Mouse (Mus musculus): ENCODE measurements around the gene Stard13. TPM values are rescaled to one million over a fixed set of nuclear protein-coding genes. Genes with fewer than 3 reads are reported as not detected.

Gene Stard13
- polyA plus RNA-seq, 3 experiments from 2014 or later, result 0.30 TPM; not detected in 2

DNA sequence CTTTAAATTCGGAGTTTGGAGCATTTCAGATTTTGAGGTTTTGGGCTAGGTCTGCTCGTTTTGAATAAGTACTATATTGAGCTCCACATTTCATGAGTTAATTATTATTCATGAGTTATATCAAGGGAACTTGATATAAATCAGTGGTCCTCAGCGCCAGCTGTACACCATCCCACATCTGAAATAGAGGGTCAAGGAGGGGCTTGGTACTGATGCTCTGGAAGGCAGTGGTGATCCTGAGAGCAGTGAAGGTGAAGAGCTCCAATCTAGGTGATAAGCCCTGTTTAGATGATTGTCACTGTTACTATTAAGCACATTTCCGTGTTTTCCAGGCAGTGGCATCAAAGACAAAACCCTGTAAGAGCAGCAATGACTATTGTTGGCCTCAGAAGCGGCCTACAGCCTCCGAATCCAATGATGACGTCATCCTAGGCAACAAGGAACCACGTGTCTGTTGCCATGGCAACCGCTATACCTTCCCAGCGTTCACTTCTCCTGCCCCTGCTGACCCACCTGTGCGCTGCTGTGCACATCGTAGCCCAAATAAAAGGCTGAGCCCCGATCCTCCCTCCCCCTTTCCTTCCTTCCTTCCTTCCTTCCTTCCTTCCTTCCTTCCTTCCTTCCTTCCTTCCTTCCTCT is 5.2 kb downstream of the Stard13 start:
- ATAC-seq, result no peak

DNA sequence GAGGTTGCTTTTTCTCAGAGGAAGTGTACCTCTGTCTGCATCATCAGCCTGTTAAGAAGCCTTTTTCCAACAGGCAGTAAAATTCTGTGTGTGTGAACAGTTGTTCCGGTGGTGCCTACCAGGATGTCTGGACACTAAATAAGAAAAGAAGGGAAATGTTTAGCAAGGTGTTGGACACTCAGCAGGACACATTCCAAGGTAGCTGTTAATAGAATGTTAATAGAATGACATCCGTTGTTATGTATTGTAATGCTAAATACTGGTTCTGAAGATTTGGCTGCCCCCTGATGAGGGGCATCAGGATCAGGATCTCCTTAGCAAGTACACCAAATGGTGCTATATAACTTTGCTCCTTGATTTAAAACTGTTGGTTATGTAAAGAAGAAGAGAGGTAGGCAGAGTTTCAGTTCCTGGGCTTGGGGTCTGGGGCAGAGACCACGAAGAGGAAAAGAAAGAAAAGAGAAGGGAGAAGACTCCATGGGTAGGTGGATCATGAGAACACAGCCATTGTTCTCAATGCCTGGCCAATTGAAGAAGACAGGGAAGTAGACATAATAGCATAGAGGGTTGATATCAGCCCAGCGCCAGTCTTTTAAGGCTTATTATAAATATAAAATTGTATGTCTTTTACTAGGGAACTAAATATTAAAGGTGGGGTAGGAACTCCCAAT is 9.8 kb downstream of the Stard13 start:
- ATAC-seq, result no peak

DNA sequence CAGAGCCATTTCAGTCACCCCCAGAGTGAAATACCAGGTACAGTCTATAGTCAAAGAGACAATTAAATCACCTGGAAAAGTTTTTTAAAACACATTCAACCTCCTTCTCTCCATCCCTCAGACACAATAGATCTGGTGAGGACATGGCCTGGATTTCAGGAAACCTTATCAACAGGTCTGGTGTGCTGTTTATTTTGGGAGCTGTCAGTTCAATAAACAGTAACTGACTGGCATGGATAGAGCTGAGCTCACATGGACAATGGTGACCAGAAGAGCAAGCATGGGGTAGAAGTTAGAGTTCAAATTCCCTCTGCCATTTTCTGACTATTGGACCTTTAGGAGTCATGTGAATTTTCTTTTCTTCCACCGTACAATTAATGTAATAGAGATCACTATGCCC is 10.8 kb downstream of the Stard13 start:
- ATAC-seq, result no peak

DNA sequence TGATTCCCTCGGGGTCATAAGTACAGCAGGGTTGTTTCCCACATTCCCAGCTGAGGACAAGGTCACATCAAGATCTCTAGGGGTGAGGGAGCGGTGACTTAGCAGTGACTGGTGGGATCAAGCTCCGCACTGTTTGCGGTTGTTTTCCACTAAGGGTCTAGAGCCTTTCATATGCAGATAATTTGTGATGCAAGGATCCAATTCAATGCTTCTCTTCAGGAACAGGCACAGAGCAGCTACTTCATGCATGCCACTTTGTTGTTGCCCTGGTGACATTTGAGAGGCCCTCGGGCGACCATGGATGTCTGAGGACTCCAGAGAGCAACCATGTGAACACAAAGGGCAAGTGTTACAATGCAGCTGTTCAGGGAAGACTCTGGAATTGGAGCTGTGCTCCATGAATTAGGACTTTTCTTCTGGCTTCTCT is 14.9 kb downstream of the Stard13 start:
- ATAC-seq, result no peak

DNA sequence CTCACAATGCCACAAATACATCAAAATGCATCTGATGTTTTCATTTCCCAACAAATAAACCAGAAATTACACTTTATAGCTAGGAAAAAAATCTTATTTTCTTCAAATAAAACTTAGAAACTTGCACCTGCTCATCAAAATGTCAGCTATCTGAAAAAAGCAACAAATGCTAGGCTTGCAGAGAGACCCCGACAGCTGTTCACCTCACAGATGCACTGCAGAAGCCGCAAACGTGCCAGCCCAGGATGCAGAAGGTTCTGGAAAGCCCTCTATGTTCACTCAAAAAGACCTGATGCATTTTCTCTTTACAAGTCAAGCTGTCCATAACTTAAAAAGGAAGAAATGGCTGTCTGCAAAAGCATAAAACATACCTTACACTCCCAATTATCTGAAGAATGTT is 20.5 kb downstream of the Stard13 start:
- ATAC-seq, result no peak

DNA sequence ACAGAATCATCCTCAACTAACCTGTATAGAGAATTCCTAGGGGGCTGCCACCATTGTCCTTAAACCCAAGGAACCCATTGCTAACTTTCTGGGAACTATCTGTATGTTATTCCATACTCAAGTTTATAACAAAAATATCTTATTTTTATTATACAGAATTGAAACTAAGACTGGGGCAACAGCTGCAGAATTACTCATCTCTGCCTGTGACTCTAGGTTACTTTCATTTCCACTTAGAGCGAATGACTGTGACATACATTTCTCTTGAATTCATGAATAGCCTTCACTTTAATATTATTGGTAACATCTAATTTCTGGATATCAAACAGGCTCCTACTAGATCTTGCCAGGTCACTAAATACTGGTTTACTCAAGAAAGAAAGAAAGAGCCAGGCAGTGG is 22.8 kb downstream of the Stard13 start:
- no peak for ATAC-seq

DNA sequence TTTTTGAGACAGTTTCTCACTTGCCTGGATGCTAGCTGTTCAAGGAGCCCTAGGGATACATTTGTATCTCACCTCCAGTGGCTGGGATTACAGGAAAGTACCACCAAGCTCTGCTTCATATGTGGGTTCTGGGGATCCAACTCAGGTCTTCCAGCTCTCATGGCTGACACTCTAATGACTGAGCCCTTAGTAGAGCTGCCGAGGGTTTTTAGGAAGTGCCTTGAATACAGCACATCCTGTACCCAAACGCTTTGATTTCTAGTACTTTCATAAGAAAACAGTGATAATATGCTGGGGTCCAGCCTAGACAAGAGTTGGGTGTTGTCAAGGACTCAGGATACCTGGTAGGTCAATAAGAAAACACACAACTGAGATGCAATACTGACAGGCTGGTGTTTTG is 23.6 kb downstream of the Stard13 start:
- no peak for ATAC-seq

DNA sequence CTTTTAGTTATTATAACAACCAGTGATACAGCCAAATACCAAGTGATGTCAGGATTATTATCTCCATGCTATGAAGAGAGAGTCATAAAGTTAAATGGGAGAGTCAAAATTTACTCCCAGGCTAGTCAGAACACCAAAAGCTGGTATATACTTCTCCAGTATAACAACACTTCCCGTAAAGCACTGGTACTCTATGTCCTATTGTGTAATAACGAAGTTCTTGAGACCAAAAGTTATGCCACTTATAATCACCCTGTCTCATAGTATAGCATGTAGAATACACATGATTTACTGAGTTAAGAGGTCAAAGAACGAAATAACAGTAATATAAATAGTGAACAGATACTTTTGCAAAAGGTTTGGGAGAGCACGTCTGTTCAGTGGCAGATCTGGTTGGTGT is 28.6 kb downstream of the Stard13 start:
- no peak for ATAC-seq

DNA sequence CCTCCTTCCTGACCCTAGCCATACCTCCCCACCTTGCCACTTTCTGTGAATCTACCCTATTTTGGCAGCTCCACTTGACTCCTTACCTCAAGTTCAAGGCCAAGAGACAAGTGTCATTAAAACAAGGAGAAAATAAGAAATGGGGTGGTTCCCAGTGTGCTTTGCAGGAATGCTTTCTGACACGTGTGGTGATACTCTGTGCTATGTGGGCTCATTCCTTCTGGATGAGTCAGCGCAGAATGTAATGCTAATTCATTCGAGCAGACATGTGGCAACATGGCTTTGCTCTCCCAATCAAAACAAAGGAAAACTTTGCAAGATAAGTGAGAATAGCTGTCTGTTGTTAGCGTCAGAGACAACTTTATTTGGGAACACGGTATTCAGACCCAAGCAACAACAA is 30.7 kb downstream of the Stard13 start:
- no peak for ATAC-seq

DNA sequence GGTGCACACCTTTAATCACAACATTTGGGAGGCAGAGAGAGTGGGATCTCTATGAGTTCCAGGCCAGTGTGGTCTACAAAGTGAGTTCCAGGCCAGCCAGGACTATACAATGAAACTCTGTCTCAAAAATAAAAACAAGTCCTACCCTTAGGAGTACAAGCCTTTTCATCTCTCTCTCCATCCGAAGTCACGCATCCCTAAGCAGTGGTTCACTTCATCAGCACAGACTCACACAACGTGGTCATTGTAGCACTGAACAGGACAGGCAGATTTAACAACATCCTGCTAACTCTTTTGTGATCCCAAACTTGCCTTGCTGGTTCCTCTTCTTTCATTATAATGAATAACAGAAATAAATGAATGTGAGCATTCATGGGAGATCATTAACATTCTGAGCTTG is 32.4 kb downstream of the Stard13 start:
- no peak for ATAC-seq

DNA sequence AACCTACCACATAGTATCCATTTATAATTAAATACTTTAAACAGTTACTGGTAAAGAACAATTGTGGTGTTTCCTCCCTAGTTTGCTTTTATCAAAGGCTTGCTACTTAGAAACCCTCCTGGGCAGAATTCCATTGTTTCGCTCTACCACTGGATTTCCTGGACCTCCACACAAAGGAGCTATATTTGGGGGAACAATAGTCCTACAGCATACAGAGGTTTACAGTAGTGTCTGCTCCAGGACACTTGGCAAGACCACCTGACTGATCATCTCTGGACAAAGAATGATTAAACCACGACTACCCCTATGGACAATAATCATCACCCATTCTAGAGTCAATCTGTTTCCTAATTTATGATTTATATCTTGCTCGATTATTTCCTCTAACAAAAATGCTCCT is 34.4 kb downstream of the Stard13 start:
- no peak for ATAC-seq

DNA sequence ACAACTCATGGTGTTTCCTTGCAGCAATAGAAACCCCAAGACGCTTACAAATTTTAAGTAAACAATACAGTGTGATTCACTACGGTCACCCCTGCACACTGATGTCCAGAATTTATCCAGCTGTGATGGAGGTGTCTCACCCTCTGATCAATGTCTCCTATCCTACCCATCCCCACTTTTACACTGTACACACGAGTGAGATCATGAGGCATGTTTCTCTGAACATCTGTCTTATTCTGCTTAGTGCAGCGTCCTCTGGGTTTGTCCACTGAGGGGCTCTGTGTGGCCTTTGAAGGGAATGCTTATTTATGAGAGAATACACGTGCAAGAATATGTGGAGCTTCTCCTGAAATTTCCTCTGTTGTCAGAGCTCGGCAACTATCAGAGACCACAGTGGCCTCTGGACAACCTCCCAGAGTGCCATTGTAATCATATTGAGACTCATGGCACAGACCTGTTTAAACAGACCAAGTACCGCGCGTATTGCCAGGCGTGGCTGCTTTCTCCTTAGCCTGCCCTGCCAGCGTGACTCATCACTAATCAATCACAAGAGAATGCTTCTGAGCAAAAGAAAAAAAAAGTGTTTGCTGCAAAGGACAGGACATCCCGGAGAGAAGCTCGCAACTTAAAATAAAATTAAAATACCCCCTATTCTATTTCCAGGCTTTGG is 36.9 kb downstream of the Stard13 start:
- ATAC-seq, result no peak

DNA sequence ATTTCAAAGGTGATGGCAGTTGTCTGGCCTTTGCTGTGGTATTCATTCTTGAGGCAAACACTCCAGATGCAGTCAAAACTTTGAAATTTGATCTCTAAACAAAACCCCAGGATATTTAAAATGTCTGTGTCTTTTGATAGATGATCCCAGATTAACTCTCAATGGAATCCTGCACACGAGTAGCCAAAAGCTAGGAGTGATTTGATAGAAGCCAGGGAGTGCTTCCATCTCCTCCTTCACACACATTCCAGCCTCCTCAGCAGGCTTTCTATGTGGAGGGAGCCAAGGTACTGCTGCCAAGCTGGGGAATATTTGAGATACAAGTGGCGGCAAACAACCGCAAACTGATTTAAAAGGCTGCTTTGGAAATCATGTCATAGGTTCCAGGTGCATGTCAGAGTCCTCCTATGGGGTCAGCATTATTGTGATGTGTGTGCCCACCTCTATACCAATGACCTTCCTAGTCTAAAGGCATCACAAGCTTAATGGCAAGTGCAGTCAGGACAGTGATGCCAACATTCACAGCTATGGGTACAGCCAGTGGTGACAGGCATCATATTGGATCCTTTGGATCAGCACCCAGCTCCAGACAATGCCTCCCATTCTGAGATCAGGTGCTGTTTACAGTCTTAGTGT is 39.6 kb downstream of the Stard13 start:
- no peak for ATAC-seq

DNA sequence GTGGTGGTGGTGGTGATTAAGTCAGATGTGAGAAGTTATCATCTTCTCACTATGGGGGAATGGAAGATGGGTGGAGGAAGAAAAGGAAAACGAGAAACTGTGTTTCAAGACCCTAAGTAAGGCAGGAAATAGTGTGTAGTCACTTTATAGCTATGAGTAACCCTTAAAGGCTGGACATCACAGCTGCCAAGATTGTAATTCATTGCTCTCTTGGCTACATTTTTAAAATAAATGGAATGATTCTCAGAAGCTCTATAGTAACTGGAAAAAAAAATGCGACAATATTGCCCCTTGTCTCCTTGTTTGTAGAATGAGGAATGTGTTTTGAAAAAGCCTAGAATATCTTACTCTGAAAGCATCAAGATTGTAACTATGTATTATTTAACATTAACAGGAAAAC is 41.4 kb downstream of the Stard13 start:
- ATAC-seq, result no peak

DNA sequence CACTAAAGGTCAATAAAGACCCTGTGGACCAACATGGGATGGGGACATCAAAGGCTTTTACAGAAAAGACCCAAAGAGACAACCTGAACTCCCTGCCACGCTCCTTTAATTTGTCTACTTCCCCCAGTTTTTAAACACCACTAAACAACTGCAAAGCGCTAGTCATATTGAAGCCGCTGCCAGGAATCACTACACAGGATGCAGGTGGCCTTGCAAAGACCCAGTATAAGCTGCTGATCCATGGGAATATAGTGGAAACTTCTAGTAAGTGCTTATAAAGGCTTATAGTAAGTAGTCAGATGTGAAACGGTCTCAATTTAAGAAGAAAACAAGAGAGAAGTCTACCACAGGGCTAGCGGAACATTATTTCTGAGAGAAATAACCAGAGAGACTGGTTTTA is 42.9 kb downstream of the Stard13 start:
- no peak for ATAC-seq

DNA sequence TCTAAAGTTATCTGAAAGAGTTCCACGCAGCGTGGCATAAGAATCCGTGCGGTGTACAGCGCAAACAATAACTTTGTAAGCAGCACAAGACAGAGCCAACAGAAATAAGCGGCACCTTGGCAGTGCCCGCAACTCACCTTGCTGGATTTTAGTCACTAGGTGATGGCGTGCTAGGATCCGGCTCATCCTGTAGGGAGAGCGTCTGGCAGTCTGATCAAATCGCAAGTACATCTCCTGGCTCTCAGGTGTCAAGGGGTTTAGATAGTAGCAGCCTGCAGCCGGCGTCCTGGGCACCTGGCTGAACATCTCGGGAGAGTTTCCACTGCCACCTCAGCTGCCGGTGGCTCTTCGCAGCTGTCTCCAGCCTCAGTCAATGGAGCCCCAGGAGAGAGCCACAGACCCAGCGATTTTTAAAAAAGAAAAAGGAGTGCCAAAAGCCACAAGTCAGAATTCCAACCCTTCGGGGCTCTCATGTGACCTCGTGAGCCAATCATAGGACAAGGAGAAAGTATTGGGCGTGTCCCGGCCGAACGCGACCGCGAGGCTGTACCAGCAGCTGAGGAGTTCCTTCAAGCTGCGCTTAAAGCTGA is 43.8 kb downstream of the Stard13 start:
- no peak for ATAC-seq

DNA sequence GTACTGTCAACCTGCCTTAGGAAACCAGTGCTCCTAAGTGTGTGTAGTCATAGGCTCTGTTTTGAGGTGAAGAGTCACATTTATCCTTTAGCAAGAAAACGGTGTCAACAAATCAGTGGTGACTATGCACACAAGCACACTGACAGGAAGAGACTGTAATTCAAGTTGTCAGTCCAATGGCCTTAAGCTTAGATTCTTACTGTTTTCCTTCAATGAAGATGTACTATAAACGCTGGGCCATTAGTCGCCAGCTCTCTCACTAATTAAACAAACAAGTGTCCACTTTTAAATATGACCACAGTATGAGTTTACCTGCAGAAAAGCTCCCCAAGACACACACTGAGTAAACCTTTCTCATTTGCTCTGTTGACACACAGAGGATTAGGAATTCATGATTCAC is 44.3 kb downstream of the Stard13 start:
- no peak for ATAC-seq

DNA sequence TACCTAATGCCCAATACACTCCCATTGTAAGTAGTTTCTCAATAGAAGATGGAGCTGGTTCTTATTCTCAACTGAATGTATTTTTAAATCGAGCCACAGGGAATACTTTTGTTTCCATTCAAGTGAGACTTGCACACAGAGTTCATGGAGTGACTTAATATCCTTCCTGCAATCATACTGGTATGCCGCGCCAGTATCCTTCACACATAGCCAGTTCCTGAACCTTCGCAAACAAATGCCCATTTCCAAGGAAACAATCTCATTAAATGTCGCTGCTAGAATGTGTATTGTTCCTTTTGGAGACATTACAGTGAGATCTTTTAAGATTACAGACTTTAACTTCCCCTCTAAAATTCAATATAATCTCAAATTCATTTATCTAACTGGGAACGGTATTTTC is 45.0 kb downstream of the Stard13 start:
- no peak for ATAC-seq

DNA sequence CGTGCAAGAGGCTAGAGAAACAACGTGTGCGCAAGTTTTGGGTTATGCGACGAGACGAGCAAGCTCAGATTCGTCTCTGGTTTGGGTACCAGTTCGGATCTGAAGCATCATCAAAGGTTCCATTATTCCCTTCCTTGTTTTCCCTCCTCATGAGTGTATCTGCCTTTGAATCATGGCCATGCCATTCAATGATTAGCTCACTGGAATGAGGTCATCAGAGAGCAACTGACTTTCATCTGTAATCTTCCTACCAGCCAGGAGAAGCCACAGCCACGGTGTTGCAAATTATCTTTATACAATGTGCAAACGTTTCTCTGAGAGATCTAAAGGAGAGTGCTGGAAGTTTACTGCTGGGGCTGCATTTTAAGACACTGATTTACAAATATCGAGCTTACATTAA is 46.3 kb downstream of the Stard13 start:
- ATAC-seq, result no peak

DNA sequence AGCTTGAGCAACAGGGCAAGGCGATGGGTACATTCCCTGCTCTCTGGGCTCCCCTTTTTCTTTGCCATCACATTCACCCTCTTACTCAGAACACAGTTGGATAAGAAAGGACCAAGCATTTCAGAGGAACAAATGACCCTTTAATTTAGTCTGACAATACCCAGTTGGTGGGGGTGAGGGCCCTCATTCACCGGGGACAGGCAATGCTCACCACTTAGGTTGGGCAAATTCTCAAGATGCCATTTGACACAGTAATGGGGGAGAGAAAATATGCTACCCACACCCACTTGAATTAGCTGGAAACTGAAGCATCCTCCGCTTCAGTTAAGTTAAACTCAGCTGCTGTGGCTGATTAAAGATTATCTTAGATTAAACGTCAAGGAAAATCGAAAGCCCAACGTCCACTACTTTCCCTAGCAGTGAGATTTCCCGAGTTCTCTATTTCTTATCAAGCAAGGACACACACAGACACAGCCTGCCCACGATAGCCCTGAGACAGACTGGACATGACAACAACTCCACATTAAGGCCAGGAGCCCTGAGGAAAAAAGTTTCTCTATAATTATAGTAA is 48.3 kb downstream of the Stard13 start:
- no peak for ATAC-seq

DNA sequence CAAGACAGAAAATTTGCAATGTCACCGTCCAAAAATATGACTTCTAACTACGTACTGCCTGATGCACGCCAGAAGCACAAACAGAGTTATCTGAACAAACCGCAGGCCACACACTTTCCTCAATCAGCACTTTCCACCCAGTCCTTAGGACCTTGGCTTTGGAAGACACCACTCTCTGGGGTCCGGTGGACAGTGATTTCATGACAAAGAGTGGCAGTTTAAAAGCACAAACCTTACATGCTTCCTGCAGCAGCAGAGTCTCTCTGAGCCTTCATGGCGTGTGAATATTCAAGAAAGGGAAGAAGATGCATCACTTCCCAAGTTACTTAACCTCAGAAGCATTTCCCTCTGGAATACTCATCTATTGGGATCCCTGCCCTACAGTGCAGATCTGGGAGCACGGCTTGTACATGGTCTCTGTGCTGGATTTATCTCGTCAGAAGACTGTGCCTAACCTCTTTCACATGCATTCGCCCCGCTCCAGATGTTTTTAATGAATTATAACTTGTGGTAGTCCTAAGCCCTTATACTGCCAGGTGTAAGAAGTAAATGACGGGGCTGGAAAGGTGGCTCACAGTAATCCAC is 49.9 kb downstream of the Stard13 start:
- no peak for ATAC-seq

DNA sequence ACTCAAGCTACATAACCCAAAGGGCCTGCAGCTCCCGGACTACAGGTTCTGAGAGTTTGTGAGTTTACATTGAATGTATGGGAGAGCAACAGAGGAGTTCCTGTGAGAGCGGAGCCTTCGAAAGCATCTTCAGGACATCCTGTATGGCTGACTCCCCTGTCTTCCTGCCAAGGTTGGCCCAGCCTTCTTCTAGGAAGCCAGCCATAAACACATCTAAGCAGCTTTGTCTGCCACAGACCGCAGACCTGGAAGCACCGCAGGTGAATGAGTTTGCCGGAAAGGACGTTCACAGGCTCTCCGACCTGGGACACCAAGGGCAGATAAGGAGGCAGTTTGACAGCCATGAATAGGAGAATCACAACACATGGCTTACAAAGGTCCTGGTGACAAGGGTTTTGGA is 52.3 kb downstream of the Stard13 start:
- no peak for ATAC-seq

Measured in inflammation-experienced regulatory T-cells, adult 6 months (primary cell).